Mouse (Mus musculus) lung, adult 2 months (tissue): Measurements from ENCODE around the gene Gm37240.

ENCODE experiments used
- CTCF ChIP-seq: fragments of 200-500 bp; IDR thresholded peaks from 2 replicates; pipeline ENCODE4 v1.5.1; 2011; ENCODE audit warnings: mild to moderate bottlenecking, low read length, control low read depth; ENCODE audit not compliant: insufficient read depth
- POLR2A ChIP-seq: fragments of 200-500 bp; IDR thresholded peaks from 2 replicates; pipeline ENCODE4 v1.6.1; 2011; ENCODE audit warnings: low read depth, mild to moderate bottlenecking, control low read depth, low read length, borderline replicate concordance; ENCODE audit errors: extremely low read depth

GRCm38 (mm10) chr3:85878911-85879310 is 8.4 kb downstream of the Gm37240 start:
- TF ChIP-seq CTCF (no peak), POLR2A (no peak)
